Mouse (Mus musculus) CH12.LX (cell line): ENCODE measurements around the gene Agps.

Source experiments
- CHD1 ChIP-seq: IDR thresholded peaks from 2 replicates; pipeline ENCODE4 v1.6.1; 2012; ENCODE audit warnings: low read depth, low read length, improper control_type of control experiment, inconsistent platforms
- CHD2 ChIP-seq: IDR thresholded peaks from 2 replicates; pipeline ENCODE4 v1.6.1; 2011; ENCODE audit warnings: low read length, improper control_type of control experiment
- CTCF ChIP-seq, 2 experiments: IDR thresholded peaks in 1 of 2; conservative IDR thresholded peaks in 1 of 2; 2 replicates each; pipeline ENCODE4 v1.5.1; 2011 to 2012; ENCODE audit warnings: low read depth in 2 of 2, low read length in 2 of 2, improper control_type of control experiment in 1 of 2, inconsistent platforms in 1 of 2, mild to moderate bottlenecking in 1 of 2, moderate library complexity in 1 of 2
- EP300 ChIP-seq: IDR thresholded peaks from 2 replicates; pipeline ENCODE4 v1.6.1; 2011; ENCODE audit warnings: low read length, improper control_type of control experiment
- NRF1 ChIP-seq: IDR thresholded peaks from 2 replicates; pipeline ENCODE4 v1.6.1; 2014; ENCODE audit warnings: low read depth, mild to moderate bottlenecking, inconsistent platforms, low read length, improper control_type of control experiment, moderate library complexity
- POLR2A ChIP-seq: IDR thresholded peaks from 2 replicates; pipeline ENCODE4 v1.6.1; 2011; ENCODE audit warnings: low read depth, mild to moderate bottlenecking, improper control_type of control experiment, low read length
- UBTF ChIP-seq: IDR thresholded peaks from 2 replicates; pipeline ENCODE4 v1.6.1; 2012; ENCODE audit warnings: low read depth, mild to moderate bottlenecking, inconsistent platforms, low read length, improper control_type of control experiment, moderate library complexity

DNA sequence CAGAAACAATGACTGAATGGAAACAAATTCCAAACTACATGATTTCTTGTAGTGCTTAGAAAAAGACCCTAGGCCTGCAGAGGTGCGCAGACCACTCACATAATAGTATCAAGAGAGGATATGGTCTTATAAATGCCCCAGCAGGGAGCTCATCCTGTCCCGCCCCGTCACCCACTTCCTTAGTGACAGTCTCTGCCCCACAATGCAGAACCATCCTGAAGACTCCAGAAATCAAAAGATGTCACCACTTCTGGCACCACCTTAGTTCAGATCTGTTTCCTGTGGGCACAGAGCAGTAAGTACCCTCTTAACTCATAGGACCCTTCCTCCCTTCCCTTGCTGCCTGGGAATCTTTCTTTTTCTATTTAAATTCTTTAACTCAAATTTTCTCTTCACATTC is 83.1 kb downstream of the Agps start:
- TF ChIP-seq EP300, result no peak
- no peak for TF ChIP-seq UBTF
- TF ChIP-seq NRF1, result no peak
- no peak for TF ChIP-seq POLR2A
- no peak for TF ChIP-seq CHD1
- no peak for TF ChIP-seq CHD2
- TF ChIP-seq CTCF (conservative IDR thresholded peaks at IDR 0.05 in 1 of 2, IDR thresholded peaks at IDR 0.05 in 1 of 2; ENCODE audit: low read depth in 2 of 2, low read length in 2 of 2), result no peak
